Mouse (Mus musculus): Measurements from ENCODE around the gene Scand1.

DNA sequence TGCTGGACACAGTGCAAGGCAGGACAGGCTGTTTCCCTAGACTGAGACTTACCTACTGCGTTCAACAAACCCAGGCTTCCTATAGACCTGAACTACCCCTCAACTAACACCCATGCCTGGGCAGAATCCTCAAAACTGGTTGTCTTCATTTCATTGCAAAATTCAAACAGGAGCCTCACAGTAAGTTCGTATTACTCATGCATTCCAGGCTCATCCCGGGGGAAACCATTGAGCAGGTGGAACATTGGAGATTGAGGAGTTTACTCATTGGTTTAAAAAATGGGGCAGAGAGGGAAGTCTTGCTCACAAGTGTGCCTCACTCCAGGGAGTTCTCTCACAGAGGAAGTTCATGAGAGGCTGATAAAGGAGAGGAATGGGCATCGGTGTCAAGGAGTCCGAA is 2.0 kb downstream of the Scand1 start:
- TF ChIP-seq CTCF (conservative IDR thresholded peaks at IDR 0.05; ENCODE audit: low read length) (no peak), POU5F1 (IDR thresholded peaks at IDR 0.05; ENCODE audit: borderline replicate concordance, low read length) (no peak), NANOG (IDR thresholded peaks at IDR 0.05; ENCODE audit: borderline replicate concordance, low read length) (no peak)
